Mouse (Mus musculus) cerebellum, adult 8-10 months (tissue): Measurements from ENCODE around the gene Bcl2a1c.
A peak's percentile ranks its signal among the peaks of the same experiment; 100 is the strongest.
"Not testable (repeated sequence)": the region's sequence is repeated elsewhere in the genome, so short reads cannot be mapped to it uniquely, and the experiment has no call there.

Experiments
- DNase-seq: peaks from one replicate; pipeline ENCODE4 v3.0.0; 2022

Bcl2a1c gene

DNA sequence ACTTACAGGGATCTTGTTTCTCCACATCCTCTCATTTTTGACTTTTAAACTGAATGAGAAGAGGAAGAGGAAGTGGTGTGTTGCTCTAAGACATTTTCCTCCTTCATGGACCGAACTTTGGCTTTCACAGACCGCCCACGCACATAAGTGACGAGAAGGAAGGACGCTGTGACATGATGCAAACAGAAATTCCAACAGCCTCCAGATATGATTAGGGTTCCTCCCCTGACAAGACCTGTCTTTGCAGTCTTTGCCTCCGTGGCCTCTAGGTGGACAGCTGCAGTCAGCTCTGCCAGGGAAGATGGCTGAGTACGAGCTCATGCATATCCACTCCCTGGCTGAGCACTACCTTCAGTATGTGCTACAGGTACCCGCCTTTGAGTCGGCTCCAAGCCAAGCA lies at the start of gene Bcl2a1c:
TSS of gene Bcl2a1c (plus strand) at position 281 of the 400 bp plus-strand sequence.
- DNase-seq = not testable (repeated sequence)

DNA sequence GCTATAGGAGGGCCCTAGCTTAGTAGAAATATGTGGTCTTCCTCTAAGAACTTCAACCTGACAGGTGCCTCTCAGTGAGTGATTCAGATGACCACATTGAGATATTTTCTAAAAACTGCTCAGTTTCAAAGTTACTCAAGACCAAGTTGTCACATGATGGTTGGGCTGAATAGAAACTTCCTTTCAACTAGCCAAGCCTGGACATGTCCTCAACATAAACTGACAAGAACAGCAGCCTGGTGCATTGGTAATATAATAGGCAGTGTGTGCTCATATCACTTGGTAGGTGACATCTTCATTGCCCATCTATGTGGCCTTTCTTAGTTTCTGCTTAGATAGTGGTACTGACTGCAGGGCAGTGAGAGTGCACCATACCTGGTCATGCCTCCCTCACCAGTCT lies 24.0 kb upstream of the Bcl2a1c start:
- DNase-seq = not testable (repeated sequence)

DNA sequence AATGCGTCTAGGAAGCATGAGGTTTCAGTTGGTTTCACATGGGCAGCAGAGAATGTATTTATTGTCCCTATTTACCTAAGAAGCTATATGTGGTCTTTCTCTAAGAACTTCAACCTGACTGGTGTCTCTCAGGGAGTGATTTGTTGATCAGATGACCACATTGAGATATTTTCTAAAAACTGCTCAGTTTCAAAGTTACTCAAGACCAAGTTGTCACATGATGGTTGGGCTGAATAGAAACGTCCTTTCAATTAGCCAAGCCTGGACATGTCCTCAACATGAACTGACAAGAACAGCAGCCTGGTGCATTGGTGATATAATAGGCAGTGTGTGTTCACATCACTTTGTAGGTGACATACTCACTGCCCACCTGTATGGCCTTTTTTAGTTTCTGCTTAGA lies 18.2 kb upstream of the Bcl2a1c start:
- not testable (repeated sequence) for DNase-seq

DNA sequence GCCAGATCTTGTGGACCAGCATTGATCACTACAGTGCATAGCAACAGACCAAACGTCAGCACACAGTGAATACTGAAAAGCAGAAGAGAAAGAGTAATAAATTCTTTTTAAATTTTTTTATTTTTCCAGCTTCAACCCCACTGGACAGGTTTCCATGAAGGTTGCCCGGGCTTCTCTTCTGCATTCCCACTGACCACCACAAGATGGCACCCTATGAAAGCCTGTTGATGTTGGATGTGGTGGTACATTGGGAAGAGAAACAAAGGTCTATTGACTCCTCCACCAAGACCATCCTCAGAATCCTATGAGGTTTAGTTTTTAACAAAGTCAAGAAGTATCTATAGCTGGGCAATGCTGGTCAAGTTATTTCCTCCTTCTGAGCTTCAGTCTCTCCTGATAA lies 11.9 kb upstream of the Bcl2a1c start:
- peak; percentile 14 for DNase-seq

DNA sequence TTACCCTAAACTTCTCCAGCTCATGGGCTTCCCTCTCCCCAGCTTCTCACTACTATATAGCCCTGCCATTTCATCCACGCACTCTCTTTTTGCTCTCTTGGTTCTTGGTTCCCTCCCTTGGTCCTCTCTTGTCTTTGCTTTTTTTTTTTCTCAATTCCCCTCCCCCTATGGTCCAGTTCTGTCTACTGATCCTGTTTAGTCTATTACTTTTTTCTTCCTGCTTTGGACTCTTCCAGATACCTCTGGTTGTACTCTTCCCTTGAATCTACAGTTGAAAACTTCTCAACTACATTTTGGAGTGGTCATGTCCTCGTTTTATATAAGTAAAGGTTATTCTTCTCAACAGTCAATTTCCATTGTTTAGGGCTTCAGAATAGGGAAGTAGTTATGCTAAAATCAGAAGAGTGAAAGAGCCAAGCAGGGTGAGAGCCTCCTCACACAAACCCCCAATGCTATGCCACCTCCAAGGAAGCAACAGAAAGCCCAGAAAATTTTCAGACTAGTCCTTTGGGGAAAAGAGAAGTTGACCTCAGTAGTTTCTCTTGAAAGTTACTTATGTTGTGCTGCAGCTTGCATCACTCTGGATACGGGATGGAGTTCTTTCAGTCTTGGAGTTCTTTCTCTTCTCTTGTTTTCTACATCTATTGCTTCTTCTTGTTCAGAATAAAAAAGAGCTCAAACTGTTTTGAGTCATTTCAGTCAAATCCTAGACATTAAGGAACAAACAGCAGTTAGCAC lies 3.8 kb upstream of the Bcl2a1c start:
- no peak for DNase-seq

DNA sequence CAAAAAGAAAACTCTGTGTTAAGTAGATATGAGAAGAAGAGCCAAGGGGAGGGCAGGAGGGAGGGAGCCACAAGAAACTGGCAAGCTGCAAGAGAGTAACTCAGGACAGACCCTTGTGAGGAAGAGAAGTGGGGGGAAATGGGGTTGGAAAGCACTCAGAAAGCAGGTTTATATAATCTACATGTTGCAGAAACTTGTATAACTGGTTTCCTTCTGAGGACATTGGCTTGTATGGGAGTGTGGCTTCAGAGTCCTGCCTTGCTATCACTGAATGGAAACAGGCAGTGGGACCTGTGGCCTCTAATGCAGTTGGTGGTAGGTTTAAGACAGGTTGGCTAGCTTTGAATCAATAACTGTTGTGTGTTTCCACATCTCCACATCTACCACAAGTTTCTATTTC lies 1.6 kb upstream of the Bcl2a1c start:
- DNase-seq = not testable (repeated sequence)

DNA sequence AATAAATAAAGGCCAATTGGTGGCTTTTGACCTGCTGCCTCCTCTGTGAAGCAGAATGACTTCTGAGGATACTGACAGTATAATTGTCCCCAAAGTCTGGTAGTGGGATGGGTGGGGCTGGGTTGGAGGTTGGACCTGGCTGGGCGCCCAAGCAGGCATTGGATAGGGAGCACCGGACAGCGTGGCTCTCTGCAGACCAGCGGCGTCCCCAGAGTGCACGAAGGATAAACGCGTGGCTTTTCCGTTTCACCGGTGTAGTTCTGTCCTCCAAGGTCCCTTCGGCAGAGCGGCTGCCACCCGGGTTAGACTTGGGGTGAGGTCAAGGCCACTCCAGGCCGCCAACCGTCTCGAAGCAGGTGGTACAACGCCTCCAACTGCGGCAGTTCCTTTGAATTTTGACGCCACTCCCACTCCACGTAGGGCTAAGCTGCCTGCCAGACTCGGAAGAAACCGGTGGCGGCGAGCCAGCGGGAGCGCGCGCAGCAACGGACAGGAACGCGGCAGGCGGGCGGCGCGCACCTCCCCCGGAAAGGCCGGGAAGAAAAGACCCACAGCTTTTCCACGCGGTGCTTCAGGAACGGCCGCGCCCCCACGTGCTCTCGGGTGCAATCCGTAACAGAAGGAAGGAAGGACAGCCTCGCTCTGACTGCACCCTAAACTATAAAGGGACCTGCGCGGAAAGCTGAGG lies 38.0 kb downstream of the Bcl2a1c start:
- DNase-seq = peak; percentile 55

DNA sequence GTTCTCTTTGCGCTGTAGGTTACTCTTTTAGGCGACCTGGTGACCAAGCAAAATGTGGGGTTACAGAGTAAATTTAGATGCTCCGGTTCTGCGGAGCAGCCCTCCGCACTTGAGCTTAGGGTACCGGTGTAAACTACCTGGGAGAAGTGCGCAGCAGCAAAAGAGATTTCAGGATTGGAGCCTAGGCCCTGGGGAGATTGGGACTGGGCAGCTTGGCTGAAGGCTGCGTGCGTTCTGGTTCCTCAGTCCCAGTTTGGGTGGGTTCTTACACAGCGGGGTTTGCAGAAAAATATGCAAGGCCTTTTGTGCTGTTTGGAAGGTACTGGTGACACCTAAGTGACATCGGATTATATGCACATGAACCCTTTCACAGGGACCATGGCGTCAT lies 38.5 kb downstream of the Bcl2a1c start:
- DNase-seq = no peak

DNA sequence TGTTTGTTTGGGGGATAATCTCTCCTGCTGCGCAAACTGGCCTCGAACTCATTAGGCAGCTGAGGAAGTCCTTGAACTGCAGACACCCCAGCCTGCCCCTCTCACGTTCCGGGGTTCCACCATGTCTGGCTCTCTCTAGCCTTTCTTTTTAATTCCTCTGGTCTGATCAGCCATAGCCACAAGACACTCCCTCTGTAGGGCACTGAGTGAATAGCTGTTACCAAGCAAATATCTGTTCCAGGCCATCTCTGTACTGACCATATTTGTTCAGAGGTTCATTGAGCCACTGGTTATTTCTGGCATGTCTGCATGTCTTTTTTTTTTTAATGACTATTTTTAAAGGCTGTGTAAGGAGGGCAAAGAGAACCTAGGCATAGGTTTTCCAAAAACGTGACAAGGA lies 39.5 kb downstream of the Bcl2a1c start:
- DNase-seq = not testable (repeated sequence)

DNA sequence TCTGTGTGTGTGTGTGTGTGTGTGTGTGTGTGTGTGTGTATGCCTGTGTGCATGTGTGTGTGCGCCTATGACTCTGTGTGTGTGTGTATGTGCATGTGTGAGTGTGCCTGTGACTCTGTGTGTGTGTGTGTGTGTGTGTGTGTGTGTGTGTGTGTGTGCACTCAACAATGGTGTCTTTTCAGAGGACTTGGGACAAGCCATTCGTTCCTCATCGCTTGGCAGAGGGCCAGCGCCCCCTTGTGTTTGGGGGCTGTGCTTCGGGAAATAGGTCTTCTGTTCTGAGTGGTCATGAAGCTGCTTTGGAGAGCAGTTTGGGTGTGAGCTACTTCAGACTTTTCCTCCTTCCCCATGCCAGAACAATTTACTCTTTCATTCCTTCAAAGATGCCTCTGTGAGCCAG lies 41.8 kb downstream of the Bcl2a1c start:
- not testable (repeated sequence) for DNase-seq

DNA sequence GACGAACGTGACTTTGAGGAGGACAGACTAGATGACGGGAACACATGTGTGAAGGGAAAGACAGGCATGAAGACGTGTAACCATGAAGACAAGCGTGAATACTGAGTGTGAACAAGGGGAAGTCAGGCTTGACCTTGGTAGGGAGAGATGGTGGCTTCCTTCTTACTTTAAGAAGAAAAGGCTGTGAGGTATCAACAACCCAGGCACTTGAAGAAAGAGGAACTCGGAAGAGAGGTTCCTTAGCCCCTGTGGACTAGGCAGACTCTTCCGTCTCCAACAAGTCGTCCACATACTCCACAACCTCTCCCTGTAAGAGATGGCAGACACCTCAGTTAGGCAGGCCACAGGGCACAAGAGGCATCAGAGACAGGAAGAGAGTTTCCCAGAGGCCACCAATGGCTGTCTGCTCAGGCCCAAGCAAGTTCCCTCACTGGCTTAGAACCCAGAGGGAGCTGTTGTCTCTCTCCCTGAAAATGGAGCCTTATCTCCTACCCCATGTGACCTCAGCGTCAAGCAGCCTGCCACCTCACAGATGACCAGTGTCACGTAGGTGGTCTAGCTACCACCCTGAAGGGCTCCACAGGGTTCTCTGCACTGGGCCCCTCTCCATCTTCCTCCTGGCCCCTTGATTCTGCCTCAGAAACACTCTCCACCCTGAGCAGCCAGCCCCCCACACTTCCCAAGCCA lies 45.5 kb downstream of the Bcl2a1c start:
- no peak for DNase-seq

DNA sequence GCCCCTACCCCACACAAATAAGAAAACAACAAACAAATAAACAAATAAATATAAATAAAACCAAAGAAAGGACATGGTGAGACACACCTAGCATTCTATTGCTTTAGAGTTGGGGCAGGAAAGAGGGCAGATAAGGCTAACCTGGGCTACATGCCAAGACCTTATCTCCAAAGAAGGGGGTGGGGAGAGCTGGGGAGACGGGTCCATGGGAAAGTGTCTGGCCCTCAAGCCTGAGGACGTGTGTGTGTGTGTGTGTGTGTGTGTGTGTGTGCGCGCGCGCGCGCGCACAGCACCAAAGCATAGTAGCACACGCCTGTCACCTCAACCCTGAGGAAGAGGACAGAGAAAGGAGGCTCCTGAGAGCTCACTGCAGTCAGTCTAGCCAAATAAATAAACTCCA lies 47.2 kb downstream of the Bcl2a1c start:
- no peak for DNase-seq

DNA sequence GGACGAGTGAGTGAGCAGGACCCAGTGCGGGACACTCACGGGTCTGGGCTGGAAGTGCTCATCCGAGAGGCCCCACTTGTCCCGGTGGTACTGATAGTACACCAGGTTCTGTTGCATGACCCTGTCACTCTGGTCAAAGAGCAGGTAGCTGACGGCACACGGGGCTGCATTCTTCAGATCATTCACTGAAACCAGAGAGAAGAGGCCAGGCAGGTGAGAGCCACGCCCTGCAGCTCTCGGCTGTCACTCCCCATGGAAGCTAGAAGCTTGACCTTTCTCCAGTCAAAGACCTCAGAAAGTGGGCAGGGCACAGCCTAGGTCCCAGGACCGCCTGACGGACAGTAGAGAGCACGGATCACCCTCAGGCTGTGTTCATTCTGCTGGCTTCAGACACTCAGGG lies 49.9 kb downstream of the Bcl2a1c start:
- DNase-seq = no peak
